Mouse (Mus musculus) heart, adult 2 months (tissue): ENCODE data around the gene Opa3.

Source experiments
- CTCF ChIP-seq: fragments of 200-600 bp; IDR thresholded peaks from 2 replicates; pipeline ENCODE4 v1.8.1; 2022; ENCODE audit warnings: antibody characterized with exemption, mild to moderate bottlenecking, moderate library complexity
- EP300 ChIP-seq: fragments of 200-500 bp; IDR thresholded peaks from 2 replicates; pipeline ENCODE4 v1.6.1; 2011; ENCODE audit warnings: low read depth, low read length, control low read depth; ENCODE audit not compliant: insufficient read depth
- POLR2A ChIP-seq: fragments of 200-500 bp; IDR thresholded peaks from 2 replicates; pipeline ENCODE4 v1.6.1; 2011; ENCODE audit warnings: mild to moderate bottlenecking, low read depth, low read length, control low read depth; ENCODE audit not compliant: insufficient read depth

- no peak for TF ChIP-seq POLR2A
- TF ChIP-seq CTCF: peak; percentile 60
- no peak for TF ChIP-seq EP300
Measured at GRCm38 (mm10) chr7:19276253-19276652, 48.1 kb downstream of the Opa3 start.
